ENCODE assay signal across 8 mouse cellular contexts in the genomic region with DNA sequence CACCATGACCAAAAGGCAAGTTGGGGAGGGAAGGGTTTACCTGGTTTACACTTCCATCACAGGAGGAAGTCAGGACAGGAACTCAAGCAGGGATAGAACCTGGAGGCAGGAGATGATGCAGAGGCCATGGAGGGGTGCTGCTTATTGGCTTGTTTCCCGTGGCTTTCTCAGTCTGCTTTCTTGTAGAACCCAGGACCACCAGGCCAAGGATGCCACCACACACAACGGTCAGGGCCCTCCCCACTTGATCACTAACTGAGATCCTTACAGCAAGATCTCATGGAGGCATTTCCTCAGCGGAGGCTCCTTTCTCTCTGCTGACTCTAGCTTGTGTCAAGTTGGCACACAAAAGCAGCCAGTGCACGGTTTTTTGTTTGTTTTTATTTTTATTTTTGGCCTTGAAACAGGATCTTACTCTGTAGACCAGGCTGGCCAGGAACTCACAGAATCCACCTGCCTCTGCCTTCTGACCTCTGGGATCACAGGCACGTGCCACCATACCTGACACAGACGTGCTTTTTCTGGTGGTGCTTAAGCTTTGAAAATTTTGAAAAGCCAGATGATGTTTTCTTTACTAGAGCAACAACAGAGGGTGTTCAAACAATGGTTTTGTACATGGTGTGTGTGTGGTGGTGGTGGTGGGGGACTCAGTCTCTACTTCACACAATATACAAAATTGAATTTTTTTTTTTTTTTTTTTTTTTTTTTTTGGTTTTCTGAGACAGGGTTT. TPM values are rescaled to one million over a fixed set of nuclear protein-coding genes. Genes with fewer than 3 reads are reported as not detected.
A peak's percentile ranks its signal among the peaks of the same experiment; 100 is the strongest.
DNase-seq lines count a peak whose midpoint lies in the region; ATAC-seq and TF ChIP-seq lines count a peak whose summit lies in the region.

Gene Mpp3 (minus strand): TSS at position 375 of the 730 bp plus-strand sequence.

- peak within 1 kb of the TSS; percentile 98 for H3K4me2 ChIP-seq in heart, embryonic 14.5 days (ENCODE audit: low read length)
- H3K4me2 ChIP-seq in limb, embryonic 14.5 days (replicated peaks; ENCODE audit: low read depth, low read length, severe bottlenecking): peak within 1 kb of the TSS; percentile 88

- H3K9ac ChIP-seq in heart, embryonic 14.5 days (ENCODE audit: low read length): peak within 1 kb of the TSS; percentile 76
- 0 out of 2 replicates have a peak within 1 kb of the TSS, but pooled peaks have one; percentile 68 for H3K9ac ChIP-seq in limb, embryonic 14.5 days (ENCODE audit: low read depth, low read length, severe bottlenecking)

- 71% methylated on average over 6 of the region's 6 CpGs for WGBS in heart, embryonic 14.5 days
- WGBS in limb, embryonic 14.5 days: 74% methylated on average over 6 of the region's 6 CpGs

- DNase-seq in heart, adult 8-10 months (ENCODE audit: low spot score): no peak
- no peak for DNase-seq in brain, embryonic 14.5 days (ENCODE audit: low read depth)
- DNase-seq in gastrocnemius, postnatal 36 days: no peak
- no peak for DNase-seq in limb, embryonic 14.5 days (ENCODE audit: low spot score)
- DNase-seq in right cerebral cortex, postnatal 25 days: no peak
- no peak for DNase-seq in spleen, postnatal 10 days (ENCODE audit: low spot score in 2 of 2)
- no peak for DNase-seq in lung, postnatal 10 days

- TF ChIP-seq CTCF in brain, embryonic 14.5 days (IDR thresholded peaks at IDR 0.05; ENCODE audit: borderline replicate concordance, extremely low read depth, insufficient read depth, insufficient read length): no peak

- TF ChIP-seq POLR2A in brain, embryonic 14.5 days (IDR thresholded peaks at IDR 0.05; ENCODE audit: borderline replicate concordance, extremely low read depth, insufficient read depth, insufficient read length, poor library complexity, severe bottlenecking): no peak
- no peak for TF ChIP-seq POLR2A in limb, embryonic 14.5 days (IDR thresholded peaks at IDR 0.05; ENCODE audit: borderline replicate concordance, extremely low read depth, insufficient read depth, insufficient read length)

- peaks cover 4 to 13% of the 10 kb centered on the region in 2 experiments; a peak in 3 of 4 replicates for H3K4me1 ChIP-seq in heart, embryonic 14.5 days (ENCODE audit: control insufficient read depth in 2 of 2, insufficient read depth in 2 of 2, low read length in 2 of 2)
- peaks cover 10% of the 10 kb centered on the region for H3K4me1 ChIP-seq in limb, embryonic 14.5 days (ENCODE audit: control insufficient read depth, insufficient read depth, low read length)

- no peak for ATAC-seq in heart, embryonic 14.5 days (ENCODE audit: insufficient number of reproducible peaks, insufficient read depth, low FRiP score, low read depth)
- no peak for ATAC-seq in limb, embryonic 14.5 days (ENCODE audit: low FRiP score, low read depth)

- no peak within 1 kb of the TSS; a peak in 1 of 4 replicates for H3K27ac ChIP-seq in heart, embryonic 14.5 days (replicated peaks in 1 of 2; ENCODE audit: control insufficient read depth in 1 of 2, insufficient read depth in 1 of 2, low read depth in 2 of 2, low read length in 2 of 2)
- H3K27ac ChIP-seq in limb, embryonic 14.5 days (replicated peaks; ENCODE audit: low read depth, low read length): 0 out of 2 replicates have a peak within 1 kb of the TSS, but pooled peaks have one; percentile 43

- intact Hi-C loops in gastrocnemius, postnatal 36 days (cut with DNase I): no loop called here

- peak within 1 kb of the TSS; percentile 71 to 81 for H3K4me3 ChIP-seq in heart, embryonic 14.5 days (ENCODE audit: control insufficient read depth in 1 of 2, insufficient read depth in 1 of 2, low read depth in 1 of 2, low read length in 2 of 2)
- H3K4me3 ChIP-seq in limb, embryonic 14.5 days (replicated peaks; ENCODE audit: low read length): peak within 1 kb of the TSS; percentile 68

- H3K9me3 ChIP-seq in heart, embryonic 14.5 days (ENCODE audit: control insufficient read depth, low read length): no peaks in the 10 kb centered on the region
- no peaks in the 10 kb centered on the region for H3K9me3 ChIP-seq in limb, embryonic 14.5 days (ENCODE audit: control insufficient read depth, low read length)

- H3K36me3 ChIP-seq in heart, embryonic 14.5 days (ENCODE audit: control insufficient read depth, insufficient read depth, low read length): no peaks in the 10 kb centered on the region
- H3K36me3 ChIP-seq in limb, embryonic 14.5 days (ENCODE audit: control insufficient read depth, insufficient read depth, low read length): peaks cover under 1% of the 10 kb centered on the region; the same call in 1 of the 2 replicates

- H3K27me3 ChIP-seq in heart, embryonic 14.5 days (ENCODE audit: control insufficient read depth, insufficient read depth, low read length): peaks cover 3% of the 10 kb centered on the region; the same call in 1 of the 2 replicates
- no peaks in the 10 kb centered on the region for H3K27me3 ChIP-seq in limb, embryonic 14.5 days (ENCODE audit: control insufficient read depth, insufficient read depth, low read length)

RNA-seq across cellular contexts. Expression of gene Mpp3, which starts in this region (rescaled TPM):
- 2.9 and 3.3 TPM in 2 replicates for polyA plus RNA-seq in heart, embryonic 14.5 days (2014; fragmentation: Nextera tagmentation; extraction: Ambion mirVana)
- total RNA-seq in heart, adult 8-10 months (2022): 1 to 10 TPM in 3 of 4 experiments, under 1 TPM in 1; 0.92 to 2.6 (median 1.5) TPM
- polyA plus RNA-seq in brain, embryonic 14.5 days (2012; rRNA removed): 50.9 and 55.3 TPM in 2 replicates
- total RNA-seq in gastrocnemius, postnatal 36 days (2021): 10 to 100 TPM; 26.4 to 33.6 TPM
- 15.7 and 17.8 TPM in 2 replicates for polyA plus RNA-seq in limb, embryonic 14.5 days (2012; rRNA removed)
- polyA plus RNA-seq in limb, embryonic 14.5 days (2014; fragmentation: Nextera tagmentation; extraction: Ambion mirVana): 4.9 and 5.2 TPM in 2 replicates

Comparison
In these comparisons a context has a peak if more than half of its experiments do, and no peak if none do; other contexts are left out.
1. RNA of gene Mpp3 (total RNA-seq): 26.4 to 33.6 TPM in gastrocnemius, postnatal 36 days; 0.92 to 2.6 TPM in heart, adult 8-10 months; every median in the first group is over 4 times any median in the second.